Mouse (Mus musculus): Measurements from ENCODE around the gene Sel1l3.

Sel1l3 gene

DNA sequence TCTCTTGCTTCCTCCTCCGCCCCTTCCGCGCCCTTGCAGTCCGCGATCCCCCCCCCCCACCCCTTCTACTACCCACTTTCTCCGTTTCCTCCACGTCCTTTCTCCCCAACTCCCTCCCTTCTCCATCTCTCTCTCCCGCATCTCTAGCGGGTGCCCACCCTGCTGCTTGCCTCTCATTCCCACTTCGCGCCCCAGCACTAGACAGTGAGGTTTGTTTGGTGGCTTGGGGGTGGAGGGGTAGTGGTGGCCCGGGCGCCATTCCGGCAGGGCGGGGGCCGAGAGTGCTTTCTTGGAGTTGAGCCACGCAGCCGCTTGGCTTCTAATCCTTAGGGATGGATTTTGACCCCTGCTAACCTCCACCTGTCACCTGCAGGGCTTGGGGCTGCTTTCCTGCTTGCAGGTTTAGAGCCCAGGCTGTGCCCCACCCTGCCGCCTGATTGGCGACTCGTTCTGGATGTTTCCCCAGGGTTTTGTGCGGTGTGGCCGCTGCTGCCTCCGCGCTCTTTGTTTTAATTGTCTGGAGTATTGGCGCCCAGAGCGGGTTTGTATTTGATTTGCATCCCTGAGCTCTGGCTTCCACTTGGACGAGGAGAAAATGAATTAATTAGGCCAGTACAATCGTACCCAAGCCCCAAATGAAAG lies at the start of gene Sel1l3:
Gene Sel1l3 (minus strand): TSS at position 217 of the 642 bp plus-strand sequence.
- peak; percentile 70 to 81 for DNase-seq

DNA sequence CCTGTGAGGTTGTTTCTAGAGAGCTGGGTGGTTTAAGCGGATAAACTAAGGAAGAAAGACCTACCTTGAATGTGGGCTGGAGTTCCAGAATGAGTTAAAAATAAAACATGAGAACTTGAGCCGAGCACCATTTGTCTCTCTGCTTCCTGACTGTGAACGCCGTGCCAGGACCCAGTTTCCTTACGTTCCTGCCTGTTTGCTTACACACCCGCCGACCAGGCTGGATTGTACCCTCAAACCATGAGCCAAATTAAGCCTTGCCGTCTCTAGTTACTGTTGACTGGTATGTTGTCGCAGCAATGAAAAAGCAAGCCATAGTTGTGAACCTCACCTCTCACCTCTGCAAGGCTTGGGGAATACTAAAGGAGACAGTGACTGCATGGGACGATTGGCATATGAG lies 48.3 kb upstream of the Sel1l3 start:
- DNase-seq: no peak

DNA sequence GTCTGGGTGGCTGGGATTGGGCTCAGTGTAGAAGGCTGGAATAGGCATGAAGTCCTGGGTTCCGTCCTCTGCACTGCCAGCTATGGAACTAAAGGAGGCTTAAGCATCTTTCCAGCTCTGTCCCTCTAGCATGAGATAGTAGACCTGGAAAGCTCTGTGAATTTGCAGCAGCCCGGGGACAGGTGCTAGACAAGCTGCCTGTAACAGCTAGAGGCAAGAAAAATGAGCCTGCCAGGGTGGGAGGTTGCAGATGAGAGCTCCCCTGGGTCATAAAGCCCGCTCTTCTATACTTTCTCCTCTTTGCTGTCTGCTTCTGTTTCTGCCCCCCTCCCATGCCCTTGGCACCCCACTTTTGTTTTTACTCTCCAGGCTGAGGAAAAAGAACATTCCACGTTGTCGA lies 46.2 kb upstream of the Sel1l3 start:
- no peak for DNase-seq

DNA sequence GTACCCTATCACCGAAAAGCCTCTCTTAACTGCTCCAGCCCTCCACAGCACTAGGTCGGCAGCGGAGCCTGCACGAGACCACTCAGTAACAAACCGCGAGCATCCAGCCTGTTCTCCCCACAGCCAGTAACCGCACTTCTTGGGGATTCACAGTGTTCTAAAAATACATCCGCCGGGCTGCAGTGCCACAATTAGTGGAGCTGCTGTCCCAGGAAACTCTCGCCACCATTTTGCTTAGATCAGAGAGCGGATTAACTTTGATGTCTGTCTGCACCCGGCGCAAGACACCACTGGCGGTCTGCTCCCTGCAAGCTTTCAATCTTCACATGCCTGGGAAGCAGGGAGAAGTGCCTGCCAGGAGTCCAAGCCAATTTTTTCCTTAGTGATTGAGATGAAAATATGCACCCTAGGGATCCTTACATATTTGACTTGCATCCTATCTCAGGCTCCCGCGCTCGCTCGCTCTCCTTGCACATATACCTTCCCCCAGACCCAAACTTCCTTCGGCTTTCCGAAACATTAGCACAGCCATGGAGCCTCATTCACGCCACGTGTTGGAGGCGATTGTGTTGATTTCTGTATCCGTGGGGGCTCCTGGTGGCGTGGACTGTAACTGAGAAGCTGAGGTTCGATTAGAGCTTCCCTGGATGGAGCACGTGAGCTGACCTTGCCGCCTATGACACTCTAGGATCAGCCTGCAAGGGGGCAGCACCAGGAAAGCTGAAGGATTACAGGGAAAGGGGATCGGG lies 44.5 kb upstream of the Sel1l3 start:
- DNase-seq: peak in 1 of 2 experiments; percentile 18

DNA sequence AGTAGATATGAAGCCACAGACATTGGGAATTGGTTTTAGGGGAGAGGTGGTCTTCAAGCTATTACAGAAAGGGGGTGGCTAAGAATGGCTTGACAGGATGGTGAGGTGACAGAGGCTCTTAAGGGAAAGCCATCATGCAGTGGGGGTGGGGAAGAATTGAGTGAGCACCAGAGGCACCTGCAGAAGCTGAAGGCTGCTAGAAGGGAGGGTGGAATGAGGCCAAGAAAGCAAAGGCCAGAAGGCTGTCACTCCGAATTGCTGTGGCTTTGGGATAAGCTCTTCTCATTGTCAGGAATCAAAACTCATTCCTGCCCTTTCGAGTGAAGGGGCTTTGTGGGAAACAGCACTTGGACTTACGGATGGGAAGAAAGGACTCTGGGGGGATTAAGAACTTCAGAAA lies 41.1 kb upstream of the Sel1l3 start:
- DNase-seq: no peak

DNA sequence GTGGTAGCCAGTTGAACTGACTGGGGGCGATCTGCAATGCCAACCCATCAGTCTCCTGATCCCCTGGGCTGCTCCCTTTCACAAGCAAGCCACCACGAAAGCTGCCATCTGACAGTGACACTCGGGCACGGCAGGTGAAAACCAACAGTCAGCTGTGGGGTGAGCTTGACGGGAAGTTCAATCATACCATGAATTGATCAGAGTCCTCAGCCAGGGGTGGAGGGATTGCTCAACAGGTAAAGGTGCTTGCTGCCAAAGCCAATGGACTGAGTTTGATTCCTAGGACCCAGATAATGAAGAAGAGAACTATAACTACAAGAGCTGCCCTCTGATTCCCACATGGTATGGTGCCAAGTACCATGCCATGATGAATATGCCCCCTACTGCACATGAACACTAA lies 40.4 kb upstream of the Sel1l3 start:
- DNase-seq: no peak

DNA sequence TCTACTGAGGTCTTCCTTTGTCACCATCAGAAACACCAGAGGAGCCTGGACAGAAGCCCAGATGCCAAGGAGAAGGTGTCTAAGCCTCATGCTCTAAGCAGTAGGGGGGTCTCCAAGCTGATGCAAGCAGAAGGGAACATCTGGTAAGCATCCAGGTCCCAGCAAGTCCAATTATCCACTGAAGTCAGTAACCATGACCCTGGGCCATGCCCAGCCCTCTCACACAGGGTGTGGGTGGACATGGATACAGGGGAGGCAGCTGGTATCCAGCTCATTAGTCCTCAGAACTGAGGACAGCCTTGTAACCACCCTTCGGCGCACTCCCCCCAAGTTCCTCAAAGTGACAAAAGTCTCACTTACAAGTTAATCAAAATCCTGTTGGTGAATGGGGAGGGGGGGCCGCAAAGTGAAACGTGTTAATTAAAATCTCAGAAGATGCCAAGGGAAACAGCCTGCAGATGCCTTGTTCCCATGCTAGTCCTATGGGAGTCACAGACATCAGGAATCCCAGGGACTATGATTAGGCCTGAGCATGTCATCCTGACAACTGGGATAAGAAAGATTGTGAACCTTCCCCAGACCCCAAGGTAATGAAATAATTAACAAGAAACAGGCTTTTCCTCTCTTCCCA lies 35.8 kb upstream of the Sel1l3 start:
- no peak for DNase-seq

DNA sequence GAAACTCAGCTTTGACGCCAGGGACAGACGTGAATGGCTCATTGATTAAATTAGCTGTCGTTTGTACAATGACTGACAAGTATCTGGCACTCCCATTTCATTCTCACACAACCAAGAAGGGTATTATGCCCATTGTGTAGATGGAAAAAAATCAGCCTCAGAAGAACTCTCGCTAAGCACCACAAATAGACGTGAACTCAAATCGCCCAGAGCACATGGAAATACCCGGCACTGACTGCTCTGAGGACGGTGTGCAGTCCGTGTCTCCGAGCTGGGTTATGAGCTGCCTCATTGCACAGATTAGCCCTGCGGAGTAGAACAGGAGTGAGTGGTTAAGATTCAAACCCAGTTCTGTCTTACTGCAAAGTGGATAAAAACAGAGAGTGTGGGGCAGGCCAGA lies 34.8 kb upstream of the Sel1l3 start:
- no peak for DNase-seq

DNA sequence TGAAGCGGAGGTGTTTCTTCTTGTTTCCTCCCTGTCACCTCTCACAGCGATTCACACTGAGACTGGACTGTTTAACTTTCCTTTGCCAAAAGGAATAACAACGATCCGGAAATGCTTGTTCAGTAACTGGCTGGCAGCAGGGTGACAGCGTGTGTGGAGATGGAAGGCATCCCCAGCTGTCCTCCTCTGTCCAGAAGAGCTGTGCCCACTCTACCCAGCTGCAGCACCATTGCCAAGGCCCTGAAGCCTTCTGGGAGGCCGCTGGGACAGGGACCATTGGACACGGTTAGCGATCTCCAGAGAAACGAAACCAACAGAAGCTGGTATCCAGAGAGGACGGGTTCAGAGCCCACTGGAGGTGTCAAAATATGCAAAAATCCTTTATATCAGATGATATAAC lies 30.2 kb upstream of the Sel1l3 start:
- DNase-seq: peak in 1 of 2 experiments; percentile 20

DNA sequence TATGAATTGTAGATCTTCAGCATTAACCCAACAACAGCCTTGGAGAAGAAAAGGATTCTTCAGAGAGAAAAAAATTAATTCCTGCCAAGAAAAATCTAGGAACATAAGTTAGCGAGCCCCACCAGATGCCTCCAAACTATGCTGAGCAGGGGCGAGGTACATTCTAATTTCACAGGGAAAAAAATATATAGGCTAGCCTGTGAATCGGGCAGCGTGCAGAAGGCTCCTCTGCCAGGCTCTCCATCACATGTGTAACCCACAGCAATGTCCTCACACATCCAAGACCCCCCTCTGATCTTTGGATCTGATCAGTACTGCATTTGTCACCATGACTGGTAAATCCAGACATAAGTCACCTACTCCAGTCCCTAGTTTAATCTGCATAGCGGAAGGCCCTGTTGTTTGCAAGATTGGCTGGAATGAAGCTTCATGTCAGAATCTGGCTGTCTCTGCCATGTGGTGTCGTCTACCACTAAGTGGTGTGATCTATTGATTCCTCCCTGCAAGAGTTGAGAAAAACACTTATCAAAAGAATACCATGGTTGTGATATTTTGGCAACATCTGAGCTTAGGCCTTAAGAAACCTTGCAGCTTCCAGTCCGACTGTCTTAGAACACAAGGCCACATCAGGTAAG lies 29.3 kb upstream of the Sel1l3 start:
- DNase-seq: no peak

DNA sequence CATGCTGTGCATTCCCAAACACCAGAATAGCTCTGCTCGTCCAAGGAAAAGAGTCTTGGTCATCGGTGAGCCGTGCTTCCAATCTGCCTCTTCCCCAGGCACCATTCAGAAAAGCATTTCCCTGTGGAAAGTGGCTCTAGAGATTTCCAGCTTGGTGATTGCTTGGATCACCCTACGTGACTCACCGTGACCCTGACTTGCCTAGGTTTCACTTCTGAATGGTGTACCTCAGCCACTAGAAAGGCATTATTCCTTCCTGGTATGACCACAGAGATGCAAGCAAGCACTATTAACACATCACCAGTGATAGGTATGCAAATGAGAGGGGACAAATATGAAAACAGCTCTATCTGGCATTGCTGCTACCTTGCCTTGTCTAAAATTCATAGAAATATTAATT lies 28.2 kb upstream of the Sel1l3 start:
- DNase-seq: no peak

DNA sequence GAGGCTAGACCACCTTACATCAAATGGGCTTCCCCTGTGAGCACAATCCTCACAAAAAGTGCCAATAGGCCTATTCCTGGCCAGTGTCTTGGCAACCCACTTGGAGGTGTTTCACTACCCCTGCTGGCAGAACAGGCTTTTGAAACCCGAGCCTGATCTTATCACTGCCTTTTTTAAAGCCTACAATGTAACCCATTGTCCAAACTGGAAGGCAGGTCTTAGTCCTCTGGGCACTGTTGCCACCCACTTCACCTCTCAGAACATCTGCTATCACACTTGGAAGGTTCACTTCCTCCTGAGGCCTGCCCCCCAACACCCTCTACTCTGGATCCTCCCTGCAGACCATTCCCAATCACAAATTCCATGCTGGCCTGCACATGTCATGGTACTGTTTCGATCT lies 27.4 kb upstream of the Sel1l3 start:
- DNase-seq: no peak

DNA sequence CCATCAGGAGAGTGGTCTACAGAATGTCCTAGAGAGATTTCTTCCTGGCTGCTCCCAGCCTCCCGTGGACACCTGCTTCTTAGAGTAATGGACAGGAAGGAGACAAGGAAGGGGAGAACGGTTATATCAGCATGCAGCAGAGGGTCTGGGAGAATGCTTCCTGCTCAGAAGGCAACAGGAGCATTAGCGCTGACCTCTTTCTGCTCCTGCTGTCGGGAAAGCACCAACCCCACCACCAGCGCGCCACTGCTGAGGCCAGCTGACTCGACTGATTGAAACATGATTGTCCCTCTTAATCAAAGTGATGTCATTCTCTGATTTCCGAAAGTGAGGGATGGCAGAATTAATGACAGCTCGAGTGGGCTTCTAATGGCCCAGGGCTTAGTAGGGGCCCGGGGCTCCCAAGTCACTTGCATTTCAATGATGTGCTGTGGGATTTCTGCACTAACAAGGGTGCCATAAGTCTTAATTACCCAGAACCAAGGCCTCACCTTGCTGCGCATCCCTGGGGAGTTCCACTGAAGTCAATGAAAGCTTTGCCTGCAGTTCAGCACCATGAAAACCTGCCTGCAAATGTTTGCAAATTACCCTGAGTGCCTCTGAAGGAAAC lies 26.2 kb upstream of the Sel1l3 start:
- DNase-seq: no peak

DNA sequence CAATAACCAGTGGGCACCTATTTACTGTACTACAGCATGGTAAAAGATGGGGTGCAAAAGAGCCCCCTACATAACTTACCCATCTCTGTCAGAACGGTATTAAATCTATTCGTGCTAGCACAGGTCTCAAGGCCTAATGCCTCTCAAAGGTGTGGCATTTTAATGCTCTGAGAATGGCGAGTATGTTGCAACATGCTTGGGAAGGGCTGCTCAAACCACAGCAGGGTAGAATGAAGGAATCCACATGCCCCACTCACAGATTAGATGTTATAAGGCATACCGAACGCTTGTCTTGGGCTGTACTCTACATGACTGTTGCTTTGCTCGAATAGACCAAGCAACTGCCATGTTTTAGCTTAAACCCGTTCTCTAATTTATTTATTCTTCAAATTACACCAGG lies 25.5 kb upstream of the Sel1l3 start:
- no peak for DNase-seq

DNA sequence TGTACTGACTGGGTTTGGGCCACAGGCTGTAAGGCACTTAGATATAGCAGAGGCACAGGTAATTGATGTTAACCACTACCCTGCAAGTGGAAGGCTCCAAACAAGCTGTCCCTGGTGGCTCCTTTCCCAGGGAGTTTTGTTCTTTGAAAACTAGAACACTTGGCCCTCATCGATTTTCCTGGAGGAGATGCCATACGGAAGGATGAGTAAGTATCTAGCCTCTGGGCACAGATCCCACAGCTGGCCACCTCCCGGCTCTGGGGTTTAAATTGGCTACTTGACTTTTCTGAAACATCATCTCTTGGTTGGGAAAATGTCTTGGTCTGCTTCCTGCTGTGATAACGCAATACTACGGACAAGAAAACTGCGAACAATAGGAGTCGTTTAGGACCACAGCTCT lies 25.0 kb upstream of the Sel1l3 start:
- DNase-seq: no peak

DNA sequence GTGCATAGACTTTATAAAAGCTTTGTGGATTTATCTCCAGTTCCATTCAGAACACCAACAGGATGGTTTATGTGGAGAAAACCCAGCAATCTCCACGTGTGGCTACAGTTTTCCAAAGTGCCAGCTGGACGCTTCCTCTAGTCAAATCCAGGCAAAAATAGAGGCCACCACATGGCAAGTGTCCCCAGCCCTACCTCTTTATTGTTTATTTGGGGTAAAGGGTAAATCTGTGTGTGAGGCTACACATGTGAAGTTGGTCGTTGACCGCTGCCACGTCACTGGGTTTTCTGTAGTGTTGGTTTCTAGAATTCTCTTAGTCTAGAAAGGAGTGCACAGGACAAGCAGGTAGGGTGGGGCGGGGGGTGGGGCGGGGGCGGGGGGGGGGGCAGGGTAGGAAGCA lies 23.0 kb upstream of the Sel1l3 start:
- no peak for DNase-seq

DNA sequence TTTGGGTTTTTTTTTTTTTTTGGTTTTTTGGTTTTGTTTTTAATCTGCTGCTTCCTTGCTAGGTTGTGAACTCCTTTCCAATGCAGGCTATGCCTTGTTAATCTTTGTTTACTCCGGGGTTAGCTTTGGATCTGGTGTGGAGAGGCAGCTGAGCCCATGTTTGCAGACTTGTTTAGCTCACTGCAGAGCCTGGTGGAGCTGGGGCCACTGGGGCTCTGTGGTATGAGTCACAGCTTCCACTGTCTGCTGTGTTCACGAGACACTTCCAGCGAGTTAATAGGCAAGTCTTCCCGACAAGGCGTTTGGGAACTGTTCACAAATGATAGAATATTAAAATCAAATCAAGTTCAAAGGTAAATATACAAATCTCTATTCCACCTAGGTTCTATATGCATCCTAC lies 22.4 kb upstream of the Sel1l3 start:
- no peak for DNase-seq

DNA sequence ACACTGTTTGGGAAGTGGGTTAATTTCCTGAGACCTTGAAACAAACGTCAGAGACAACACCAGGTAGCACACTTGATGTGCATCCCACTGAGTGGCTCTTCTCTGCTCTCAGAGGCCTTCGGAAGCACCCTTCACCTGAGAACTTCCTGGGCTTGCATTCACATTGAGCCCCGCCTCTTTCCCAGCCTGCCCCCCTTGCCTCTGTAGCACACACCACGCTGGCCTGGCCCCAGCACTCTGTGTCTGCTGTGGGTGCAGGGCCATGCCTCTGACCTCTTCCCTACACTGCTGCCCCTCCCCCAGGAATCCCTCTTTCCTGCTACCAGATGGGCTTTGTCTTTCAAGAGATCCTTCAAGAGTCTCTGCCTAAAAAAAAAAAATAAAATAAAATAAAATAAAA lies 21.8 kb upstream of the Sel1l3 start:
- no peak for DNase-seq

DNA sequence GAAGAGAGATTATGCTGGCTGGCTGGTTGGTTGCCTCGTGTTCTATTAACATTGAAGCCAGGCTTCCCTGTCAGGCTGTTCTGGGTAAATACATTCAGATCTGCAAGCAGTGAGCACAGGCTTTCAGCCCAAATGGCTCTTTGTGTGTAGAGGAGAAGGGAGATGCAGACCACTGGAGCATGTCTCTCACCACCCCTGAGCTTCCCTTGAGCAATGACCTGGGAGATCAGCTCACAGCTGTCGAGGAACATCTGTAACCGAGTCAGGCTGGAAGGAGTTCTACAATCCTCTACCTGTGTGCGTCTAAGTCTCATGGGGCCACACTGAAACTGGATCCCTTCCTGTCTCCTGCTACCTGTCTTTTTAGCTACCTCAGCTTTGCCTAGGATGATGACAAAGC lies 16.8 kb upstream of the Sel1l3 start:
- DNase-seq: peak in 1 of 2 experiments; percentile 4

DNA sequence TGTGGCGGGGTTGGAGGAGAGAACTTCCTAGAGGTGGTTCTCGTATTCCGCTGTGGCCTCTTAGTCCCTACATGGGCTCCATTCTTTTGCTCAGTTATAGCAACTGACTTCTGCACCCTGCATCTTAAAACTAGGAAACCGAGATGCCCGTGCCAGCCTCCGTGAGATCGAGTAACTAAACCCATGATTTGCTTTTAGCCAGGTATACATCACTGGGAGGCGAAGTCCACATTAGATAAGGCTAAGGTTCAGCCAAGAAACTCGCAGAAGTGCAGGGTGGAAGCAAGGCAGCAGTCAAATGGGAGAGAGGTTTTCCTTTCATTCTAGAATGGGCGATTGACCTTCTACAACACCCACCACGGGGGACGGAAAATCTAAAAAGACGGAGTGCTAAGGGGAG lies 11.7 kb upstream of the Sel1l3 start:
- no peak for DNase-seq

DNA sequence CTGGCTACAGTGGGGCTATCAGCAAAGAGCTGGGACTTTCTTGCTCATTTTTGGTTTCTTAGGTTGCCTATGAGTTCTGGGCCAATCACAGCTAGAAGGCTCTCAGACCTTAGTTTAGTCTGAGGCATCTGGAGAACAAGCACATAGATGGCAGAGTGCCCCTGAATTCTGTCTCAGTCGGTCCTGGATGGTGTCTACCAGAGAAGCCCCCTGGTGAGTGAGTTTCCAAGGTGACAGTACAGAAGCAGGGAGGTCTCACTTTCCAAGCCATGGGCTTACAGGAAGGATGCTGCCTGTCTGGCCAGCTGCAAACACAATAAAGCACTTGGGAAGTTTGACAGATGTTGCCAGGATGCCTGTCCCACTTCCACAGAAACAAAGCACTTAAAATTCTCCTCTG lies 1.1 kb upstream of the Sel1l3 start:
- no peak for DNase-seq

DNA sequence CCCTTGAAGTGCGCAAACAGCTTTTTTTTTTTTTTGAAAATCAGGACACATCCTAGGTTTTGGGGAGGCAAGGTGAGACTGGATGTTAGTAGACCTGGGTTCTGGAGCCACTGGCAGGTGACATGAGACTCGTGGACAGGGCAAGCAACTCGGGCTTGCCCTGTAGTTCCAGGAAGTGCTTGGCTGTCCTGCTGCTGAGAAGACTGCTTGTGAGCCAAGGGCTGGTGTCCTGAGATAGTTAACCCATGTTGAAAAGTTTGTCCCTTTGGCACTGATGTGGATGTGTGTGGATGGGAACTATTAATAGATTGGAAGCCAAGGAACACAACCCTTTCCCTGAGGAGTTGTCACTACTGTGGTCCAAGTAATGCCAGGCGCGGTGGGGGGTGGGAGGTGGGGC lies 635 bp upstream of the Sel1l3 start:
- peak in 1 of 2 experiments; percentile 24 for DNase-seq
